Mouse (Mus musculus) liver, embryonic 14.5 days (tissue): ENCODE measurements at regions not wholly inside any gene's neighbourhood (a gene's known extent, or its start where the extent isn't known, plus 50 kb on each side); places are given as distances from the start of the nearest gene placed in this dataset.
A peak's percentile ranks its signal among the peaks of the same experiment; 100 is the strongest.

Experiments
- ATAC-seq: fragments of 200-750 bp; cut with Nextera tagmentation; 2 replicates; pipeline ENCODE4 v1.8.0; 2017; ENCODE audit warnings: moderate number of reproducible peaks, mild to moderate bottlenecking, moderate library complexity; ENCODE audit not compliant: insufficient read depth
- DNase-seq, 3 experiments: peaks; one replicate each; pipeline ENCODE4 v3.0.0-alpha.2; 2012 to 2013; ENCODE audit warnings: low read depth in 3 of 3, low spot score in 3 of 3
- H3K27ac ChIP-seq: fragments of 300-500 bp; sonication (generic); 2 replicates; pipeline ENCODE4 v1.5.1; 2014; ENCODE audit warnings: moderate library complexity, mild to moderate bottlenecking, control low read depth, inconsistent platforms
- H3K27me3 ChIP-seq: fragments of 300-500 bp; sonication (generic); 2 replicates; pipeline ENCODE4 v1.6.1; 2014; ENCODE audit warnings: mild to moderate bottlenecking, low read length, moderate library complexity; ENCODE audit not compliant: control insufficient read depth, insufficient read depth
- H3K36me3 ChIP-seq: fragments of 300-500 bp; sonication (generic); replicated peaks from 2 replicates; pipeline ENCODE4 v1.6.1; 2014; ENCODE audit warnings: low read depth; ENCODE audit not compliant: control insufficient read depth, insufficient read depth
- H3K4me1 ChIP-seq, 2 experiments: fragments of 200-500 bp in 1 of 2; fragments of 300-500 bp in 1 of 2; sonication (generic) in 1 of 2; replicated peaks; 2 replicates each; pipeline ENCODE4 v1.6.1; 2012 to 2014; ENCODE audit warnings: antibody characterized with exemption in 1 of 2, inconsistent platforms in 1 of 2, low read length in 1 of 2; ENCODE audit not compliant: control insufficient read depth in 2 of 2, insufficient read depth in 2 of 2
- H3K4me2 ChIP-seq: fragments of 300-500 bp; sonication (generic); 2 replicates; pipeline ENCODE4 v1.6.1; 2014; ENCODE audit warnings: low read depth, mild to moderate bottlenecking, control low read depth, moderate library complexity
- H3K4me3 ChIP-seq, 2 experiments: fragments of 200-500 bp in 1 of 2; fragments of 300-500 bp in 1 of 2; sonication (generic) in 1 of 2; 2 replicates each; pipeline ENCODE4 v1.5.1; 2012 to 2014; ENCODE audit warnings: low read depth in 2 of 2, low read length in 2 of 2, mild to moderate bottlenecking in 2 of 2, control low read depth in 1 of 2, inconsistent platforms in 1 of 2, moderate library complexity in 1 of 2; ENCODE audit not compliant: insufficient read depth in 1 of 2
- H3K9ac ChIP-seq: fragments of 300-500 bp; sonication (generic); replicated peaks from 2 replicates; pipeline ENCODE4 v1.6.1; 2014; ENCODE audit warnings: mild to moderate bottlenecking, control low read depth, moderate library complexity
- H3K9me3 ChIP-seq: fragments of 300-500 bp; sonication (generic); 2 replicates; pipeline ENCODE4 v1.6.1; 2016; ENCODE audit warnings: low read length, mixed read lengths; ENCODE audit not compliant: control insufficient read depth
- CTCF ChIP-seq: IDR thresholded peaks from 2 replicates; pipeline ENCODE4 v1.5.1; 2016; ENCODE audit warnings: antibody characterized with exemption, low read depth, control low read depth
- EP300 ChIP-seq: IDR thresholded peaks from 2 replicates; pipeline ENCODE4 v1.6.1; 2016; ENCODE audit warnings: antibody characterized with exemption, low read depth
- WGBS: fragments of 180-500 bp; shearing (Covaris S2); extraction: QIAGEN DNeasy Blood & Tissue Kit; methylation state at CpG from one replicate; pipeline ENCODE4 v1.1.7; 2014; ENCODE audit not compliant: insufficient replicate concordance; 5-methylcytosine and 5-hydroxymethylcytosine counted together

DNA sequence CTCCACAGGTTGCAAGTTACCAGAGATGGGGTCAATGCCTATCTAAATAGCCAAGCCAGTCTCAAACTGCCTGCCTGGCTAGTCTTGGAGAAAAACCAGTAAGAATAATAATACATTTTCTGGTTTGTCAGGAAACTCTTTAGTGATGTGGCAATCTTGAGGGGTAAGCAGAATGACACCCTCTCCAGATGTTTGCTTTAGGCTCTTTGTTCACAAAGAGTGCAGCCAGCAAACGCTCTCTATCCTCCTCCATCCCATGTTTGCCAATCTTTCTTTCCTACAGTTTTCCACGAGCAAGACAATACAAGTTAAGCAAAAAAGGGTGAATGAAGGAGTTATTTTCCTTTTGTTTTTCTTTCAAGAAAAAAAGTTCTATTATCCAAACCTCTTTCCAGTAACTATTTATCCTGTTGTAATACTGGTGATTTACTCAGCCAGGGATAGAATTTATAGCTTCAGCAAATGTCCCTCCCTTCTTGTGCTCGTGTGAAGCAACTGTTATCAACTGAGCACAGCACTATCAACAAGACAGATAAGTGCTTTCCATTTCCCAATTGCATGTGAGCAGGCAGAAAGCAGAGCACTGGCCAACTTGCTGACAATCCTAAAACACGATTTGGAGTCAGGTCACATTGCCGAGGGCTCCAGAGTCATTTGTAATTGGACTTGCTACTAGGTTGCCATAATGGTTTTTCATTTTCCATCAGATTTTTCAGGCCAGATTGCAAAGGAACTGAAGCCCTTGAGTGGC lies 873.5 kb downstream of the Rapgef2 start:
- Histone ChIP-seq H3K9me3 (no peaks in the 10 kb centered on the region), H3K27me3 (no peaks in the 10 kb centered on the region), H3K27ac (no peak overlapping the region), H3K36me3 (no peaks in the 10 kb centered on the region), H3K4me1 (no peaks in the 10 kb centered on the region), H3K4me2 (no peak overlapping the region), H3K9ac (no peak overlapping the region), H3K4me3 (no peak overlapping the region)
- DNase-seq, result no peak
- 21% methylated on average over 5 of the region's 5 CpGs for WGBS
- TF ChIP-seq EP300 (no peak), CTCF (no peak)
- no peak for ATAC-seq

DNA sequence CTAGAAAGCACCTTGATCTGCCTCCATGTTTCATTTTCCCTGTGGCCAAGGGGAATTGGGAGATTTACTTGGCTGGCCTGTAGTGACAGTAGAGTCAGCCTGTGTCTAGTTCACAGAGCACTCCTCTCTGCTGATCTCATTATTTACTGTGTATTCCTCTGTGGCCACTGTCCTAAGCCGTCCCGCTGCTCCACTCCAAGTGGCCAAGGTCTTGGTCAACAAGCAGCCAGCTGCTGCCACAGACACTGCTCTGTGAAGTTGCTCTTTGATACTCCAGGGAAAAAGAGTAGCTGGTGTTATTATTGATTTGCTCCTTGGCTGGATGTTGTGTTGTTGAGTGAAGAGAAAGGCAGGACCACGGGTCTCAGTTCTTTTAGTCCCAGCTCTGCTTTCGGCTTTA lies 874.9 kb downstream of the Rapgef2 start:
- TF ChIP-seq EP300, result no peak
- TF ChIP-seq CTCF, result no peak
- no peaks in the 10 kb centered on the region for H3K4me1 ChIP-seq
- 76% methylated on average over 4 of the region's 4 CpGs for WGBS
- no peak overlapping the region for H3K9ac ChIP-seq
- H3K27me3 ChIP-seq, result no peaks in the 10 kb centered on the region
- H3K27ac ChIP-seq, result no peak overlapping the region
- ATAC-seq (no peak), DNase-seq (no peak)
- no peaks in the 10 kb centered on the region for H3K9me3 ChIP-seq
- H3K36me3 ChIP-seq, result no peaks in the 10 kb centered on the region
- no peak overlapping the region for H3K4me2 ChIP-seq
- H3K4me3 ChIP-seq, result no peak overlapping the region

DNA sequence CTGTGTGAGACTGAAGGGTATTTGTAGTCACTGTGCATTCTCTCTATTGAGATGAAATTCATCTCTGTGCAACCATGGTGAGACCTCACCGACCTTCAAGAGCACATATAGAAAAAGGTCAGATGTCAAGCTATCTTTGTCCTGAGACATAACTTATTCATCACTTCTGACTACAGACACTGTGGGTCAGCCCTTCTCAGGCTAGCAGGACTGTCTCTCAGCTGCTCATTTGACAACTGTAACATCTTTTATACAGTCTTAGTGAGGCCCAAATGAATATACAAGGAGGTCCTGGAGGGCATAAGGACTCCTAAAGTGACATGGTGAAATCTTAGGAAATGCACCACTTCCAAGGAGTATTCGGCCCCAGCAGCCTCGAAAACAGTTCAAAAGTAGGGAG lies 877.1 kb downstream of the Rapgef2 start:
- H3K4me2 ChIP-seq, result no peak overlapping the region
- WGBS, result 52% methylated on average over 3 of the region's 3 CpGs
- ATAC-seq (no peak), DNase-seq (no peak)
- H3K4me1 ChIP-seq, result no peaks in the 10 kb centered on the region
- H3K4me3 ChIP-seq, result no peak overlapping the region
- H3K27me3 ChIP-seq, result no peaks in the 10 kb centered on the region
- no peak for TF ChIP-seq CTCF
- TF ChIP-seq EP300, result no peak
- H3K9ac ChIP-seq, result no peak overlapping the region
- H3K9me3 ChIP-seq, result no peaks in the 10 kb centered on the region
- no peak overlapping the region for H3K27ac ChIP-seq
- H3K36me3 ChIP-seq, result no peaks in the 10 kb centered on the region

DNA sequence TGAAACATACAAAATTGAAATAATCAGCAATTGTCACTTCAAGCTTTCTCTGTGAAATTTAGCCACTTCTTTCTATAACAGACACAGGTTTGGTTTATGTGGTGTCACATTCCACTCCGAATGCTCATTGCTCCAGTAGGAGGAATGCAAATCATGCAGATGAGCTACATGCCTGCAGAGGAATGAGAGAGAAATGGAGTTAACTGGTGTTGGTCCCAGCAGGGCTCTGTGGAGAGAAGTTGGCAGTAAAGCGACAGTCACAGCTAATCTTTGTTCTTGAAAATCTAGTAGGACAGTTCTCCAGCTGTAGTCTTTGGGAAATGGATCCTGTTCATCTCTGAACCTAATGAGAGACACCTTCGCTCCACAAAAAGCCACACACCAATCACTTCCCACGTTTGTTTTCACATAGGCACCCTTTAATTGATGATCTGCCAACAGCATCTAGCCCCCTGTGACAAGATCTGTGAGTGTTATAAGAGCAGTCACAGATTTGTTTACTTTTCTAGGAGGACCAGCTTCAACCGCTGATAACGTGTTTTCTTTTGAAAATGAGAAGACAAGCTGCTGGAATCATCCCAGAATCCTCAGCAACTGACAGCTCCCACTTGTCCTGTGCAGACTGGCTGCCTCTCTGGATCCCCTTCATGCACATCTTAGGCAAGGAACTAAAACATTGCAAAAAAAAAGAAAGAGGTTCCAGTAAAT lies 880.4 kb downstream of the Rapgef2 start:
- H3K9ac ChIP-seq, result no peak overlapping the region
- H3K4me2 ChIP-seq, result no peak overlapping the region
- DNase-seq (no peak), ATAC-seq (no peak)
- no peak overlapping the region for H3K4me3 ChIP-seq
- no peak overlapping the region for H3K27ac ChIP-seq
- H3K4me1 ChIP-seq, result no peaks in the 10 kb centered on the region
- WGBS, result 32% methylated on average over 6 of the region's 6 CpGs
- H3K36me3 ChIP-seq, result no peaks in the 10 kb centered on the region
- TF ChIP-seq CTCF (no peak), EP300 (no peak)
- no peaks in the 10 kb centered on the region for H3K27me3 ChIP-seq
- no peaks in the 10 kb centered on the region for H3K9me3 ChIP-seq

DNA sequence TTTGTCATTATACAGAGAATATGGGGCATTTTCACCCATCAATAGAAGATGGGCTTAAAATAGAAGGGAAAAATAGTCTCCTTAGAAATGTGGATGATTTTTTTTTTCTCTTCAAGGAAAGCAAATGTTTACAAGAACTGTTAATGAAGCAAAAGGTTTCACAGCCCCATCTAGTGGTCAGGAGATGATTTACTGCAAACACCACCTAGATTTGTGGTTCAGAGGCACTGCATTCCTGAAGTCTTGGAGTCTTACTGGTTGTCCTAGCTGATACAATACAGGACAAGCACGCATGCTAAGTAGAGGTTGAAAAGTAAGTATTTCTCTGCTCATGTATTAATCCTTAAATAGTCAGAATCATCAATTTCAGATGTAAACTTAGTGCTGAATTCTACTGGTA lies 927.9 kb downstream of the Rapgef2 start:
- no peak overlapping the region for H3K9ac ChIP-seq
- no peak for TF ChIP-seq EP300
- TF ChIP-seq CTCF, result peak; percentile 37; the same call in 1 of the 2 replicates
- no peaks in the 10 kb centered on the region for H3K9me3 ChIP-seq
- no peaks in the 10 kb centered on the region for H3K36me3 ChIP-seq
- no peak for ATAC-seq
- no peak overlapping the region for H3K27ac ChIP-seq
- no peaks in the 10 kb centered on the region for H3K27me3 ChIP-seq
- WGBS, result 29% methylated on average over 1 of the region's 1 CpGs
- no peak for DNase-seq
- H3K4me3 ChIP-seq, result no peak overlapping the region
- no peaks in the 10 kb centered on the region for H3K4me1 ChIP-seq
- H3K4me2 ChIP-seq, result no peak overlapping the region
